Mouse (Mus musculus): ENCODE measurements around the gene Ush1g.

Gene Ush1g

DNA sequence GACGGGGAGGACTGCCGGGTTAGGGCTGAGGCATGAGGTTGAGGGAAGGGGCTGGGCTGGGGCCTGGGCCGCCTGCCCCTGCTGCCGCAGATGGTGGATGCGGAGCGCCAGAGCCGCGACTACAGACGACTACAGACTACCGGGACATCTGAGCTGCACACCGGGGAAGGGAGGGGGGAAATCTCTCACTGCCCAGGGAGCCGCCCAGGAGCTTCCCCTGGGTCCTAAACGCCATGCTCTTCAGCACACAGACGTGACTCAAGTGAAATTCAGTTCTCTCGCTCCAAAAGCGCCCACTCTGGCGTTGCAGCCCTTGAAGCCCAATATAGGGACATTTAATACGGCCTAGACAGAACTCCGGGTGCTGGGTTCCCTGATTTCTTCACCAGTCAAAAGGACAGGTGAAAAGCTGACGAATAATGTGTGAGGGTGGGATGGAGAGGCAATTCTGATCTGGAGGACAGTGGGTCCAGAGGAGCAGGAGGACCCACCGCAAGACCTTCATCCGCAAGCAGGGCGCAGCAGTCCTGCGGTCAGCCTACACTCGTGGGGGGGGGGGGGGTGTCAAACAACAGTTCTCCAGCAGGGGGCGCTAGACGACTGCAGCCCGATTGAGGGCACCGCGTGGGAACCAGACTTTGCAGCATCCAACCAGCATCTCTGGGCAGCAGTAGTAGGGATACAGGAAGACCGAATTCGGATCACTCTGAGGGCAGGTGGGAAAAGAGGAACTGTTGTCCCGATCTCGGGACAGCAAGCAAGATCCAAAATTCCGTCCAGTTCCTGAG lies at the start of gene Ush1g:
Ush1g (minus strand) TSS at position 136 of the 788 bp plus-strand sequence.
- DNase-seq (ENCODE audit: low spot score), result peak; percentile 70

DNA sequence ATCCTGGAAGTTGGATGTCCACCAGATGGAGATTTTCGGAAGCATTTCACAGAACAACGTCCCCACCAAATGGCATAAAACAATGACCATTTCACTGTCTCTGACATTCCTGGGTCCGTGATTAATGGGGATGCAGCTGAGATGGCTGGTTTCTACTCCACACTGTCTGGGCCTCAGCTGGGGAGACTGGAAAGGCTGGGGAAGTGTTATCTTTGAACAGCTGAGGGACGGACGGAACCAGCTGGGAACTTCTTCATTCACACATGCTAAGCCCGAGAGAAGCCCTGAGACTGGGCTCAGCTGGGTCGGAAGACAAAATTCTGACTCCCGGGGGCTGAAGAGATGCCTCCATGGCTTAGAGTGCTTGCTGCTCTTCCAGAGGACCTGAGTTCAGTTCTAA lies 49.5 kb upstream of the Ush1g start:
- no peak for DNase-seq (ENCODE audit: low spot score)

DNA sequence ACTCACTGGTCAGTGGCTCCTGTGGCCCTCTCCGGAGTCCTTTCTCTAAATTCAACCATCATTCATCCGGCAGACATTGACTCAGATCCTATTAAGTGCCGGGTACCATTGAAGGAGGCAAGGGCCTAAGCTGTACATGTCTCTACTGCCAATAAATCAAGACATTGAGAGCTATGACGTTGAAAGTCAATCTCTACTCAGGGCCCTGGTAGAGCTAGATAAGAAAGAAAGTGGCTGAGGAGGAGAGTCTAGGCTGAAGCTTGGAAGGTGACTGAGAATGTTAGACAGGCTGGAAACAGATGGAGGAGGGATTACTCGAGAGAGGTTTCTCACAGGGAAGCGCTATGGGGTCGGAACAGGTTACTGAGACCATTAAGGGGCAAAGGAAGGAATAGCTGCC lies 48.5 kb upstream of the Ush1g start:
- no peak for DNase-seq (ENCODE audit: low spot score)

DNA sequence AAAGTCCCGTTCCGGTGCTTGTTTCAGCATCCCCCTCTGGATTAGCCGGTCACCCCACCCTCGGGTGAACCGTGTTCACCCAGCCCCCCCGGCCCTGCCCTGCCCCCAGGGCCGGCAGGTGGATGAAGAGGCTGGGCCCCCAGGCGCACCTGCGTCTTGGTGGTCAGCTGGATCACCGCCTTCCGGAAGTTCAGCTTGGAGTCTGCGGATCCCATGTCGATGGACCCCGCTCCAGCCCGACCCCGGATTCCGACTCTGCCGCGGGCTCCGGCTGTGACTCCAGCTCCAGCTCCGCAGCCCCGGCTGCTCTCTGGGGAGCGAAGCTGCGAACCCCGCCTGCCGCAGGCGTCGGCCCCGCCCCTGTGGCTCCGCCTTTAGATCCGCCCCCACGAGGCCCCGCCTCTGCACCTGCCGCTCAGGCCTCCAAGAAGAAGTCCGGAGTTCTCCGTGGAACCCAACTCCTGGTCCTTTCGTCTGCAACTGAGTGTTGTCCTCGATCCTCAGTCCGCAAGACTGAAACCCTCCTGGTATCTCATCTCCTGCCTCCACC lies 45.6 kb upstream of the Ush1g start, which contains the start of gene Hid1:
Hid1 (minus strand) TSS at position 362 of the 550 bp plus-strand sequence.
- DNase-seq (ENCODE audit: low spot score), result peak; percentile 79

DNA sequence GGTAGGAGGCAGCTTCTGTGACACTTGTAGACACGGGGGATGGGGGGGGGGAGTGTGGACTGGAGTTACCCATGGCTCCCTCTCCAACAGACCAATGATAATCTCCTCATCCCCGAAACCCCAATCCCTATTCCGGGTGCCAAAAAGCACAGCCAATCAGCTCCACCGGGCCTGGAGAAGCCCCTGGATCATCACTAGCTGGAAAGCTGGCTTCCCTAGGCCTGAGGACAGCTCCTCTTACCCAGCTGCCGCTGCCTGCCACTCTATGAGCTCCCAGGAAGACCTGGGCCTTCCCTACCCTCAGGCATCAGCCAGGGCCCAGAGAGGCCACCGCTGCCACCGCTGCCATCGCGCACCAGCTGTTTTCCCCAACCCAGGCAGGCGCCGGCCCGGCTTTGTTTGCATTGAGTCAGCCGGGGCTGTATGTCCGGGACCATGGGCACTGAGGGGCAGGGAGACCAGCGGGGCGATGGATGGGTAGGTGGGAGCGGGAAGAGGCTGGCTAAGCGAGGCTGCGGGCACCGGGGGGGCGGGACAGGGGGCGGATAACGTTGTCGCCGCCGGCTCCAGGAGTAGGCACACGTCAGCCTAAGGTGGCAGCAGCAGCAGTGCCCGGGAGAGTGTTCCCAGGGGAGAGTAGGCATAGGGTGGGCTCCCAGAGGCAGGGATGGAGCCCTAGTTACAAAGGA lies 45.0 kb upstream of the Ush1g start:
- DNase-seq (ENCODE audit: low spot score), result no peak

DNA sequence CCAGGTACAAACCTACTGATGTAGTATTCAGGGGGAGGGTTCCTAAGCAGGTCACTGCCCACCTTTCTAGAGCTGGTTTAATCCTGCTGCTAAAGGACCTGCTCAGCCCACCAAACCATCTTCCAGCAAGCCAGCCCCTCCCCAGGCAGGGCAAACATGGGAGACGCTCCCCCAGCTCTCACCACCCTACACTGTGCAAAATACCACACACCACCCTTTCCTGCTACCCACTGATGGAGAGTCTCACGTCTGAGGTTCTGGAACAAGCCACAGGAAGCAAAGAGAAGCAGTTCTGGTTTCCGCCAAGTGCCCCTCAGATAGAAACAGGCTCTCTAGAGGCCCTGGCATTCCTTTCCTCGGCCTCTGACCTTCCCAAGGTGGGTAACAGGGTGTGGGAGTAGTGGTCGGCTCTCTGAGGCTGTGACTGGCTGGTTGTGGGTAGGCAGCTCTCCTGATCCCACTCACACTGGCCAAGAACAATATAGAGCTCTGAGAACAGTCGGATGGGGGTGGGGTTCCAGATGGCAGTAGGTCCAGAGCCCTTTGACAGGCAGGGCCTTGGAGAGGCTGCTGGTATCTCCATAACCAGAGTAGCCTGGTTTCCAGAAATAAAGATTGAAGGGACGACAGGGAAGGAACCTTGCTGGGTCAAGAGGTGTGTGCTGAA lies 44.3 kb upstream of the Ush1g start:
- DNase-seq (ENCODE audit: low spot score), result no peak

DNA sequence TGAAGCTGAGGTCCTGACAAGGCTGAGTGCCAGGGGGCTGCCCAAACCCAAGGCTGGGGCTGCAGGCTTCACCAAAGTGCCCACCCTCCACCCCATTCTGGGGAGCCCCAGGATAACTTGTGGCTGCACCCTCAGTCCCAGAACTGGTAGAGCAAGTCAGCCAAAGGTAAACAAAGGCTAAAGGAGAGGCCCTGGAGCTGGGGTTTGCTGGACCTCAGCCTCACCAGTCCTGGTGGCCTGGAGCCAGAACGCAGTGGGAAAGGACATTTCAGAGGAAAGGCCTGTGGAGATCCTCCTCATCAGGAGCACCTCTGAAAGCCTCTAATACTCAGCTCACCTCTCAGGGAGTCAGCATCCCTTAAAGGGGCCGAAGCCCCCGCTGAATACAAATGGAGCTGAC lies 42.3 kb upstream of the Ush1g start:
- no peak for DNase-seq (ENCODE audit: low spot score)

DNA sequence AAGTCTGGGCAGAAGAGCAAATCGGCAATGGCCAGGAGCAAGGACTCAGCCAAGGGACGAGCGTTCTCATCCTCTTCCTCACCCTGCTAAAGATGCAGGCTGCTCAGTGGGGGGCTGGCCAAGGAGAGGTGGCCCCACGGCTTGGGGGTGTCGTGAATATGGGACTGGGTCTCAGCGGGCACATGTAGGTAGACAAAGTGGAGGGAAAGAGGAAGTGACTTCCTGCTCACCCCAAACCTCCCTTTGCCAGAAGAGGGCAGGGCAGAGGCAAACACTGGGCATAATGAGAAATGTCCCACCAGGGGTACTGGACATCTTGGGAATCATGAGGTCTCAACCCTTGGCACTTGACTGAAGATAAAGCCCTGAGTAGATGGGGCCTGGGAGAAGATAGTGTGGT lies 37.9 kb upstream of the Ush1g start:
- DNase-seq (ENCODE audit: low spot score), result no peak

DNA sequence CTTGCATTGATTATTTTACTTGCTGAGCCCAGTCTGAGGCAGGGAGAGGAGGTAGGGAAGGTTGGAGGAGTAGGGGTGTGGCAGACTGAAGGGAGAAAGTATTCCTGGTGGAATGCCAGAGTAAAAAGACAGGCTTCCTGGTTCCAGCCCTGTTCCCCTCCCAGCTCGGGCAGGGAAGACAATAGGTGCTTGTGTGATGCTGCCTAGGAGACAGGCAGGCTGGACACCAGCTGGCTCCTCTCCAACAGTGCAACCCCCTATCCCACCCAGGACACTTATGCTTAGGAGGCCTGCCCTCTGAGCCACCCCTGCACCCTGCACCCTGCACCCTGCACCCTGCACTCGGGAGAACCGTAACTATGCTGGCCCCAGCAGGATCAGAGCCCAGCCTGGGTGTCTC lies 37.5 kb upstream of the Ush1g start:
- no peak for DNase-seq (ENCODE audit: low spot score)

DNA sequence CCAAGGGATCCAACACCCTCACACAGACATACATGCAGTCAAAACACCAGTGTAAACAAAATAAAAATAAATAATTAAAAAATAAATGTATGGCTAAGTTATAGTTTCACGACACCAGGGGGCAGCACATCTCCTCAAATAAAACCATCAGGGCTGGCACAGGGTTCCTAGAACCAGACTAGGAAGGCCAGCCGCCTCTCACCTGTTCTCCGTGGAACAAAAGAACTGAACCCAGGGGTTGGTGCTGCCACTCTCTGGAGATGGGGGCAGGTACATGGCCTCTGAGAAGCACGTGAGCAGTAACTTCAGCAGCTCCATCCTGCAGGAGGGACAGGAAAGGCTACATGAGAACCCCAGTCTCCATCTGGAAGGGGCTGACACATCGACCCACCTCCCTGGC lies 36.6 kb upstream of the Ush1g start:
- peak; percentile 71 for DNase-seq (ENCODE audit: low spot score)

DNA sequence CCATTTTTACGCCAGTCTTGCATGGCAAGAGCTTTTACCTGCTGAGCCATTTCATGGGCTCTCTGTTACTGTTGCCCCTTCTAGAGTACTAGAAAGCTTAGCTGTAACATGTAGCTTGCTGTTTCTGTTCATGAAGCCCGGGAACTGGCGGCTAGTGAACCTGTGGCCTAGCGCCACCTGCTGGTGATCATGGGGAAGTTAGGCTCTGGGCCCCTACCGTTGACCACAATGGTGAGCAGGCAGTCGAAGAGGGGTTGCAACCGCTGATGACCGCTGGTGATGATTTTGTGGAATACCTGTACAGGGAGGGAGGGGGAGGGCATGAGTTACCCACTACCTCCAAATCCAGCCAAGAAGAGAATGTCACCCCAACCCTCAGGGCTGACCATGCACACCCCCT lies 32.3 kb upstream of the Ush1g start:
- DNase-seq (ENCODE audit: low spot score), result peak; percentile 67

DNA sequence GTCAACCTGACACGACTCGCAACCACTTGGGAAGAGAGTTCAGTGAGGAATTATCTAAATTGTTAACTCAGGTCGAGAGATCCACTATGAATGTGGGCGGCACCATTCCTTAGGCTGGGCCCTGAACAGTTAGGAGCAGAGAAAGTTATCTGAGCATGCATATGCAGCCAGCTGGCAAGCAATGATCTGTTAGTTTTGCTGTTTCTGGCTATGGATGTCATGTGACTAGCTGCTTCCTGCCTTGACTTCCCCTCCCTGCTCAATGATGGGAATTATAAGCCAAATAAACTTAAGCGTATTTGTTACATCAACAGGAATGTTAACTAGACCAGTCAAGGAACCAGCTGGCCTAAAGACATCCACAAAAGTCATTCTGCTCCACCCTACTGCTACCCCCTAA lies 31.5 kb upstream of the Ush1g start:
- DNase-seq (ENCODE audit: low spot score), result no peak

DNA sequence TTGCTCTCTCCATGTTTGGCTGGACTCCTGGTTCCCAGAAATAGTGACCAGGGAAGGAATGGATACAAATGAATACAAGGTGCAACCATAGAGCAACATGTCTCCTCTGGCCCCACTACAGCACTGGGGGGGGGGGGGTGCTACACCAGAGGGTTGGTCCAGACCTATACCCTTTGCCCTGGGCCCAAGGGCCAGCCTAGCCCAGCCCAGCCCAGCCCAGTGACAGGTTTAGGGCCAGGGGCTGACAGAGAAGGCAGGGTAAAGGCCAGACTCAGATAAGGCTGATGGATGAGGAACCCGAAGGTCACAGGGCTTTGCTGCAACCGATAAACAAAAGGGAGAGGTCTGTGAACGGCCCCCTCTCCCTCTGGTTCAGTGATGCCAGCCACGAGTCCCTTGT lies 28.1 kb upstream of the Ush1g start:
- no peak for DNase-seq (ENCODE audit: low spot score)

DNA sequence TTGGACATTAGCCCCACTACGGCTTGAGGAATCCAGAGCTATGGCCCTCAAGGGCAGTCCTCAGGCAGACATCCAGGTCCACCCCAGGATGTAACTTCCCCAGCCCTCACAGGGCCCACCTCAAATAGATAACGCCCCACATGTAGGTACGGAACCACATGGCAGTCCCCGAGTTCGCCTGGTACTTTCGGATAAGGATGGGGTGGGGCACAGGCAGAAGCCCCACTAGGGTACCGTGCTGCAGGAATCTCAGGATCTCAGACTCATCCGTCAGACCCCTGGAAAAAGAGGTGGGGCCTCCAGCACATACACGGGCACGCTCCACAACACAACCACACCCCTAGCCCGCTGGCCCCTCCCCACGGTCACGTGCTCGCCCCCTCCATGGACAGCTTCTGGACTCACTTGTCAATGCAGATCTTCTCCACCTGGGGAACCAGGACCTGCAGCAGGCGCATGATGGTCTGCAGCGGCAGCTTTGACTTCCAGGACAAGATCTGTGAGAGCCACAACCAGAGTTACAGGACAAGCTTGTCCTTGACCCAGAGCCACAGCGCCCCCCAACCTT lies 26.9 kb upstream of the Ush1g start:
- DNase-seq (ENCODE audit: low spot score), result no peak

DNA sequence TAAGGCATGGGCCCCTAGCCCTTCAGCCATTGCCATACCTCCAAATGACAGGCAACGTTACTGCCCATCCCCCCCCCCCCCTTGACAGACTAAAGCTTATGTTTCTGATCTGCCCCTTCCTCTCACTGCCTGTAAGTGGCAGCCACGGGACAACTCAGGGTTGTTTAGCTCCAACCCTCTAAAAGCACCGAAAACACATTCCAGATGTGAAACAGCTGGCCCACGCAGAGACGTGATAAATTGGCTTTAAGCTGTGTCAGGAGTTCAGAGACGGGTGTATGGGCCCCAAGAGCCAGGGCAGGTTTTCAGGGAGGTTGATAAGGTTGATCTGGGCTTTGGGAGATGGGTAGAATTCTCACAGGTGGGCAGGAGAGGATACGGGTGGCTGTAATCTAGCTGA lies 23.7 kb upstream of the Ush1g start:
- no peak for DNase-seq (ENCODE audit: low spot score)

DNA sequence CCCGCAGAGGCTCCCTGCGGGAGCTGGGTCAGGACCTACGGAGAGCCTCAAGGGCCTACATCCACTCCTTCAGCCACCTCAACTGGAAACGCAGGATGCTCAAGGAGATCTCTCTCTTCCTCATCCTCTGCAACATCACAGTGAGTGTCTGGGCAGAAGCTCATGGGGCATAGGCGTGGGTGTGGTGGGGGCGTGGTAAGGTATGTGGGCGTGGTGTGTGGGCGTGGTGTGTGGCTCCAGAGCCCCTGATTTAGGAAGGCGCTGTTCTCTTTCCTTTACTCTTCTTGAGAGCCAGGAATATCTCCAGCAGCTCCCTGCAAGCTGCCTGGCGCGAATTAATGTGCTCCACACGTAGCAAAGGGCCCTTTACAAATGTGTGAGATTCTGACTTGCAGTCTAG lies 23.1 kb upstream of the Ush1g start:
- no peak for DNase-seq (ENCODE audit: low spot score)

DNA sequence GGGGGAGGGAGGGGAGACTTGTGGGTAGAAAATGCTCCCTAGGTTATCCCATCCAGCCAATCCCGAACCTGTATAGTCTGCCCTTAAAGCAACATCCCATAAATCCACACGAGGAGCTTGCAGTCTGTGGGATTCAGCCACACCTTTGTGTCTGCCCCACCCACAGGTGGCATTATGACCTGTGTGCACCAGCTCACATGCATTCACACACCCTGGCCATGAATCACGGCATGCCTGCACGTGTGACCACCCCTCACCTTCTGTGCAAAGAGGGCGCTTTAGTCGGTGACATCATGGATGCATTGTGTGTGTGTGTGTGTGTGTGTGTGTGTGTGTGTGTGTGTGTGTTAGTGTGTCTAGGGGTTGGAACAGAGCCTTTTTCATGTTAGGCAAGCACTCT lies 20.0 kb upstream of the Ush1g start:
- DNase-seq (ENCODE audit: low spot score), result no peak

DNA sequence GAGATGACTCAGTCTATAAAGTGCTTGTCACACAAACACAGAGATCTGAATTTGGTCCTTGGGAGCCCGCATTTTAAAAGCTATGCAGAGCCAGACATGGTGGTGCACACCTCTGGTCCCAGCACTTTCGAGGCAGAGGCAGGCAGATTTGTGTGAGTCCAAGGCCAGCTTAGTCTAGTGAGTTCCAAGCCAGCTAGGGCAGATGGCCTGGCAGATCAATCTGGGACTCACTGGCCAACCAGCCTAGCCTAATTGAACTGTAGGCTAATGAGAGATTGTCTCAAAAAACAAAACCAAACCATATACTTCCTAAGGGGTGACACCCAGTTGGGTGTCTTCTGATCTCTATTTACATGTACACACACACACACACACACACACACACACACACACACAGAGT lies 19.4 kb upstream of the Ush1g start:
- DNase-seq (ENCODE audit: low spot score), result no peak

DNA sequence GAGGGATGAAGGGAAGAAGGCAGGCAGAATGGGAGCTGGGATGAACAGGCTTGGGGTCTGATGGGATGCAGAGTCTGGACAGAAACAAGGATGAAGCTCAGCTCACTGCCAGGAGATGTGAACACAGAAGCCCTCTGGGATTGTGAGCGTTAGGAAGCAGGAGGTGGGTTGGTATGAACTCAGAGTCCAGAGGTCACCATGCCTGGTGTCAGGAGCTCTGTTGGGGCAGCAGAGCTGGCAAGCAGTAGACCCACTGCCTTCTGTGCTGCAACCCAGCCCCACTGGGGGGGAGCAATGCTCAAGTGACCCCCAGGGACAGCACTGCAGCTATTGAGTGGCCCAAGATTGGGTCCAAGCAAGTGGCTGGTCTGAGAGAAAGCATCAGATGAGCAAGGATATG lies 16.0 kb upstream of the Ush1g start:
- DNase-seq (ENCODE audit: low spot score), result no peak

DNA sequence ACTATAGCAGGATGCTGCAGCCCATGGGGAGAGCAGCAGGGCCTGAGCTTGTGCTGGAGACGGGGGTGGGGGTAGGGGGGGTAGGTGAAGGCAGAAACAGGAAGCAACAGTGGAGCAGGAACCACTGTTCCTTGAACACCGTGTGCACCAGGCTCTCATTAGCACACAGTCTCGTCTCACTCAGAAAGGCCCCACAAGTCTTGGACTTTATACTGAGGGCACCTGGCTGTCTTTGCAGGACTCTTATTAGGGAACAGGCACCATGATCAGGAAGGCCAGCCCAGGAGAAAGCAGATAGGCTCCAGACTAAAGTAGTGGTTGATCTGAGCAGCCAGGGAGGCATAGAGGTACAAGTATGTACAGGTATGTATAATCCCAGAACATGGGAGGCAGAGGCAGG lies 15.5 kb upstream of the Ush1g start:
- no peak for DNase-seq (ENCODE audit: low spot score)

DNA sequence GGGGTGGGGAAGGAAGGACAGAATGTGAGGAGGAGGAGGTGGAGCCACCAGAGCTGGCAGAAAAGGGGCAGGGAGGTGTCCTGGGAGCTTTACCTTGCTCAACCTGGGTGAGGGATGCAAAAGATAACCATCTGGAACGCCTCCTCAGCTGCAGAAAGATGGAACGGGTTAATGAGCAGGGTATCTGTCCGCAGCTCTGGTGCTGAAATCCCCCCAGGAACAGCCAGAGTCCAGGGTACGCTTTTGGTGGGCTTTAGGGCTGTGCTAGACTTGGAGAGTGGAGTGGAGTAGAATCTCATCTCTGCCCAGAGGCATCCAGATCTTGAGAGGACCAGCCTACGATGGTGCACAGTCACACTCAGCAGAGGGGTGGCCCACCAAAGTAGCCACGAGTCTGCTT lies 14.3 kb upstream of the Ush1g start:
- DNase-seq (ENCODE audit: low spot score), result no peak

DNA sequence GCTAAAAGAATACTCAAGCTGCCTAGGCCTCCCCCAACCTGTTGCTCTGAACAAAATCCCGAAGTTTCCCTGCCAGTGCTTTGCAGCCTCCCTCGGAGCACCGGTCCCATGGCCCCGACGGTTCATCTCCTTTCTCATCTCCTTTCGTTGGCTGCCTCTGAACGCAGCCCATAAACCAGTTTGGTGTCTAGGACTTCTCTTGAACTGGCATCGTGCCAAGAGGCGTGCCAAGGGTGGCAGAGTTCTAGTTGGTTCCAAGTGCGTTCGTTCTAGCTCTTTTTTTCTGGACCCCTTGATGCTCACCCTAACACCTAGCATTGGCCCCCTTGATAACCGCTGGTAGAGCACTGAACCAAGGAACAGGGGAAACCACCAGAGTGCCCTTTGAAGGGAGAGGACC lies 13.4 kb upstream of the Ush1g start:
- peak; percentile 48 for DNase-seq (ENCODE audit: low spot score)

DNA sequence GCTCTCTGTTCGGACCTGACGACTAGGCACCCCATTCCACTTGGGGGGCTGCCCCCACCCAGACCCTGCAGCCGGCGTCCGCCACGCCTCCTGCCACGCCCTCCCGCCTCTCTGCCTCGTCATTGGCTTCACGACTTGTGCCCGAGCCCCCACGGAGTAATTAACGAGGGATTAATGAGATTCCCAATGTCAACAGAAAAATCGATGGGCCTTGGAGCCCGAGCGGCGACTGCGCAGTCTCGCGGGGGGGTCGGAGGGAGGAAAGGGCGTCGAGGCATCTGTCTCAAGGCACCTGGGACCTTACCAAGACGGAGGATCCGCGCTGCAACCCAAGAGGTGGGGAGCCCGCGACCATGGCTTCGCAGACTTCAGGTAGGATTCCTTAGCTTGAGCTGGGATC lies 12.7 kb upstream of the Ush1g start, which contains the start of gene Otop3:
Otop3 (plus strand) TSS at position 201 of the 400 bp plus-strand sequence.
- DNase-seq (ENCODE audit: low spot score), result no peak
